Mouse (Mus musculus): ENCODE data around the gene Vps35l.

Gene Vps35l

GRCm38 (mm10) chr7:118790292-118790691 lies 50.3 kb downstream of the Vps35l start:
- peaks cover 28% of the 10 kb centered on the region for H3K4me1 ChIP-seq (replicated peaks; ENCODE audit: low read depth, low read length)
- no peak overlapping the region for H3K4me3 ChIP-seq (replicated peaks; ENCODE audit: low read length)
- H3K36me3 ChIP-seq (ENCODE audit: insufficient read depth, low read length) = peaks cover 27% of the 10 kb centered on the region
- H3K9me3 ChIP-seq (ENCODE audit: low read length) = no peaks in the 10 kb centered on the region
- no peak for TF ChIP-seq CTCF (conservative IDR thresholded peaks at IDR 0.05; ENCODE audit: low read length)
- no peak for TF ChIP-seq NANOG (IDR thresholded peaks at IDR 0.05; ENCODE audit: borderline replicate concordance, low read length)
- no peak for TF ChIP-seq POU5F1 (IDR thresholded peaks at IDR 0.05; ENCODE audit: borderline replicate concordance, low read length)
- no peaks in the 10 kb centered on the region for H3K27me3 ChIP-seq (ENCODE audit: insufficient read depth, low read length)

GRCm38 (mm10) chr7:118793899-118794298 lies 53.9 kb downstream of the Vps35l start:
- no peaks in the 10 kb centered on the region for H3K27me3 ChIP-seq (ENCODE audit: insufficient read depth, low read length)
- no peaks in the 10 kb centered on the region for H3K9me3 ChIP-seq (ENCODE audit: low read length)
- peaks cover 6% of the 10 kb centered on the region for H3K4me1 ChIP-seq (replicated peaks; ENCODE audit: low read depth, low read length)
- no peak overlapping the region for H3K4me3 ChIP-seq (replicated peaks; ENCODE audit: low read length)
- TF ChIP-seq NANOG (IDR thresholded peaks at IDR 0.05; ENCODE audit: borderline replicate concordance, low read length) (no peak), POU5F1 (IDR thresholded peaks at IDR 0.05; ENCODE audit: borderline replicate concordance, low read length) (no peak), CTCF (conservative IDR thresholded peaks at IDR 0.05; ENCODE audit: low read length) (no peak)
- H3K36me3 ChIP-seq (ENCODE audit: insufficient read depth, low read length) = peaks cover 37% of the 10 kb centered on the region

- Histone ChIP-seq H3K4me1 (replicated peaks; ENCODE audit: low read depth, low read length) (no peaks in the 10 kb centered on the region), H3K27me3 (ENCODE audit: insufficient read depth, low read length) (no peaks in the 10 kb centered on the region), H3K9me3 (ENCODE audit: low read length) (no peaks in the 10 kb centered on the region), H3K36me3 (ENCODE audit: insufficient read depth, low read length) (peaks cover 38% of the 10 kb centered on the region), H3K4me3 (replicated peaks; ENCODE audit: low read length) (no peak overlapping the region)
- no peak for TF ChIP-seq NANOG (IDR thresholded peaks at IDR 0.05; ENCODE audit: borderline replicate concordance, low read length)
- no peak for TF ChIP-seq POU5F1 (IDR thresholded peaks at IDR 0.05; ENCODE audit: borderline replicate concordance, low read length)
- TF ChIP-seq CTCF (conservative IDR thresholded peaks at IDR 0.05; ENCODE audit: low read length) = no peak
Observed at GRCm38 (mm10) chr7:118795779-118796178, 55.8 kb downstream of the Vps35l start.

- H3K36me3 ChIP-seq (ENCODE audit: insufficient read depth, low read length) = peaks cover 39% of the 10 kb centered on the region
- H3K4me1 ChIP-seq (replicated peaks; ENCODE audit: low read depth, low read length) = no peaks in the 10 kb centered on the region
- H3K27me3 ChIP-seq (ENCODE audit: insufficient read depth, low read length) = no peaks in the 10 kb centered on the region
- no peak overlapping the region for H3K4me3 ChIP-seq (replicated peaks; ENCODE audit: low read length)
- no peaks in the 10 kb centered on the region for H3K9me3 ChIP-seq (ENCODE audit: low read length)
- no peak for TF ChIP-seq CTCF (conservative IDR thresholded peaks at IDR 0.05; ENCODE audit: low read length)
- TF ChIP-seq NANOG (IDR thresholded peaks at IDR 0.05; ENCODE audit: borderline replicate concordance, low read length) = no peak
- no peak for TF ChIP-seq POU5F1 (IDR thresholded peaks at IDR 0.05; ENCODE audit: borderline replicate concordance, low read length)
Observed at GRCm38 (mm10) chr7:118796838-118797237, 56.8 kb downstream of the Vps35l start.

- Histone ChIP-seq H3K36me3 (ENCODE audit: insufficient read depth, low read length) (peaks cover 39% of the 10 kb centered on the region), H3K4me1 (replicated peaks; ENCODE audit: low read depth, low read length) (no peaks in the 10 kb centered on the region), H3K4me3 (replicated peaks; ENCODE audit: low read length) (no peak overlapping the region), H3K9me3 (ENCODE audit: low read length) (no peaks in the 10 kb centered on the region), H3K27me3 (ENCODE audit: insufficient read depth, low read length) (no peaks in the 10 kb centered on the region)
- TF ChIP-seq CTCF (conservative IDR thresholded peaks at IDR 0.05; ENCODE audit: low read length) = no peak
- TF ChIP-seq POU5F1 (IDR thresholded peaks at IDR 0.05; ENCODE audit: borderline replicate concordance, low read length) = no peak
- no peak for TF ChIP-seq NANOG (IDR thresholded peaks at IDR 0.05; ENCODE audit: borderline replicate concordance, low read length)
Observed at GRCm38 (mm10) chr7:118797600-118797999, 57.6 kb downstream of the Vps35l start.

GRCm38 (mm10) chr7:118798105-118798570 lies 58.1 kb downstream of the Vps35l start:
- TF ChIP-seq CTCF (conservative IDR thresholded peaks at IDR 0.05; ENCODE audit: low read length) (no peak), POU5F1 (IDR thresholded peaks at IDR 0.05; ENCODE audit: borderline replicate concordance, low read length) (no peak), NANOG (IDR thresholded peaks at IDR 0.05; ENCODE audit: borderline replicate concordance, low read length) (no peak)
- Histone ChIP-seq H3K9me3 (ENCODE audit: low read length) (no peaks in the 10 kb centered on the region), H3K27me3 (ENCODE audit: insufficient read depth, low read length) (no peaks in the 10 kb centered on the region), H3K4me1 (replicated peaks; ENCODE audit: low read depth, low read length) (no peaks in the 10 kb centered on the region), H3K36me3 (ENCODE audit: insufficient read depth, low read length) (peaks cover 39% of the 10 kb centered on the region), H3K4me3 (replicated peaks; ENCODE audit: low read length) (no peak overlapping the region)

GRCm38 (mm10) chr7:118800112-118800734 lies 60.2 kb downstream of the Vps35l start:
- no peak for TF ChIP-seq CTCF (conservative IDR thresholded peaks at IDR 0.05; ENCODE audit: low read length)
- peaks cover 40% of the 10 kb centered on the region for H3K36me3 ChIP-seq (ENCODE audit: insufficient read depth, low read length)
- H3K27me3 ChIP-seq (ENCODE audit: insufficient read depth, low read length) = no peaks in the 10 kb centered on the region
- peaks cover 8% of the 10 kb centered on the region; the same call in 1 of the 2 replicates for H3K4me1 ChIP-seq (replicated peaks; ENCODE audit: low read depth, low read length)
- no peak overlapping the region for H3K4me3 ChIP-seq (replicated peaks; ENCODE audit: low read length)
- no peaks in the 10 kb centered on the region for H3K9me3 ChIP-seq (ENCODE audit: low read length)

- TF ChIP-seq CTCF (conservative IDR thresholded peaks at IDR 0.05; ENCODE audit: low read length) = no peak
- no peak for TF ChIP-seq POU5F1 (IDR thresholded peaks at IDR 0.05; ENCODE audit: borderline replicate concordance, low read length)
- TF ChIP-seq NANOG (IDR thresholded peaks at IDR 0.05; ENCODE audit: borderline replicate concordance, low read length) = no peak
- H3K9me3 ChIP-seq (ENCODE audit: low read length) = no peaks in the 10 kb centered on the region
- H3K36me3 ChIP-seq (ENCODE audit: insufficient read depth, low read length) = peaks cover 33% of the 10 kb centered on the region
Observed at GRCm38 (mm10) chr7:118801791-118802190, 61.8 kb downstream of the Vps35l start.

GRCm38 (mm10) chr7:118803425-118803824 lies 63.4 kb downstream of the Vps35l start:
- TF ChIP-seq CTCF (conservative IDR thresholded peaks at IDR 0.05; ENCODE audit: low read length) = no peak
- no peak overlapping the region for H3K4me3 ChIP-seq (replicated peaks; ENCODE audit: low read length)
- H3K4me1 ChIP-seq (replicated peaks; ENCODE audit: low read depth, low read length) = peaks cover 8% of the 10 kb centered on the region; the same call in 1 of the 2 replicates
- H3K27me3 ChIP-seq (ENCODE audit: insufficient read depth, low read length) = no peaks in the 10 kb centered on the region
- peaks cover 30% of the 10 kb centered on the region for H3K36me3 ChIP-seq (ENCODE audit: insufficient read depth, low read length)
- H3K9me3 ChIP-seq (ENCODE audit: low read length) = no peaks in the 10 kb centered on the region

More at GRCm38 (mm10) chr7:118801791-118802190, 61.8 kb downstream of the Vps35l start:
- Histone ChIP-seq H3K4me1 (replicated peaks; ENCODE audit: low read depth, low read length) (peaks cover 8% of the 10 kb centered on the region; the same call in 1 of the 2 replicates), H3K27me3 (ENCODE audit: insufficient read depth, low read length) (no peaks in the 10 kb centered on the region), H3K4me3 (replicated peaks; ENCODE audit: low read length) (no peak overlapping the region)

Data from E14TG2a.4 (cell line).